Mouse (Mus musculus): ENCODE measurements around the gene Hmg20a. TPM values are rescaled to one million over a fixed set of nuclear protein-coding genes. Genes with fewer than 3 reads are reported as not detected.

Gene Hmg20a
- polyA plus RNA-seq, 1 experiment from 2014 or later = 86.3 TPM

DNA sequence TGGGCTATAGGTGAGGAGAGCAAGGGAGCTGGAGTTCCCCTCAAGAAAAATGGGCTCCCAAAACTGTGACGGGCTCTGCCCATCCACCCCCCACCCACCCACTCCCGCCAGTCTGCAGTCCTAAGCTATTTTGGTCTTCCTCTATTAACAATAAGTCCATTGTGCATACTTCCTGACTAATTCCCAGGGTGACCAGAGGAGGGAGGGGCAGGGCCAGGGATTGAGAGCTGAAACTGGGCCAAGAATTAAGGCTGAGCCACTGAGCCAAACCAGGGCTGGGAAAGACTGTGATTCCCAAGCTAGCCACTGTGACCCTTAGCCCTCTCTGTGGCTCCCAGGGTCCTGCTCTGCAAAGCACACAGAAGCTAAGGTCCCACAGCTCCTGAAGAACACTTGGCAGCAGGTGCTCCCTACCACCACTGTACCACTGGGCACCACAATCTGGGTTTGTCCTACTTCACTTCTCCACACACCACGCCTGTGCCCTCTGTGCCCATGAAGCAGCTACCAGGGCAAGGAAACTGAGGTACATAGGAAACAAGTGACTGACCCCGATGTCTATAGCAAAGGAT is 98.4 kb downstream of the Hmg20a start:
- no peak overlapping the region for H3K4me3 ChIP-seq (ENCODE audit: low read depth, low read length)
- no peaks in the 10 kb centered on the region for H3K36me3 ChIP-seq (ENCODE audit: control insufficient read depth, insufficient read depth, low read length)
- no peaks in the 10 kb centered on the region for H3K9me3 ChIP-seq (ENCODE audit: control insufficient read depth, low read length)
- H3K27me3 ChIP-seq (ENCODE audit: control insufficient read depth, insufficient read depth, low read length) = no peaks in the 10 kb centered on the region
- ATAC-seq (ENCODE audit: low read depth) = peak; percentile 24; the same call in 1 of the 2 replicates
- H3K27ac ChIP-seq (ENCODE audit: low read depth, low read length) = no peak overlapping the region
- H3K4me1 ChIP-seq (ENCODE audit: control insufficient read depth, insufficient read depth, low read length) = no peaks in the 10 kb centered on the region
- 60% methylated on average over 4 of the region's 4 CpGs for WGBS
- no peak overlapping the region for H3K9ac ChIP-seq (replicated peaks; ENCODE audit: low read depth, low read length)
- no peak overlapping the region for H3K4me2 ChIP-seq (ENCODE audit: low read depth, low read length)

GRCm38 (mm10) chr9:56522281-56522680 is 103.9 kb downstream of the Hmg20a start:
- Histone ChIP-seq H3K4me3 (ENCODE audit: low read depth, low read length) (no peak overlapping the region), H3K9me3 (ENCODE audit: control insufficient read depth, low read length) (no peaks in the 10 kb centered on the region), H3K27ac (ENCODE audit: low read depth, low read length) (no peak overlapping the region), H3K4me1 (ENCODE audit: control insufficient read depth, insufficient read depth, low read length) (no peaks in the 10 kb centered on the region), H3K27me3 (ENCODE audit: control insufficient read depth, insufficient read depth, low read length) (no peaks in the 10 kb centered on the region), H3K9ac (replicated peaks; ENCODE audit: low read depth, low read length) (no peak overlapping the region), H3K36me3 (ENCODE audit: control insufficient read depth, insufficient read depth, low read length) (no peaks in the 10 kb centered on the region), H3K4me2 (ENCODE audit: low read depth, low read length) (no peak overlapping the region)
- 50% methylated on average over 10 of the region's 10 CpGs for WGBS
- ATAC-seq (ENCODE audit: low read depth) = no peak

GRCm38 (mm10) chr9:56527951-56528350 is 109.5 kb downstream of the Hmg20a start:
- 92% methylated on average over 4 of the region's 4 CpGs for WGBS
- Histone ChIP-seq H3K36me3 (ENCODE audit: control insufficient read depth, insufficient read depth, low read length) (no peaks in the 10 kb centered on the region), H3K27me3 (ENCODE audit: control insufficient read depth, insufficient read depth, low read length) (no peaks in the 10 kb centered on the region), H3K9ac (replicated peaks; ENCODE audit: low read depth, low read length) (no peak overlapping the region), H3K9me3 (ENCODE audit: control insufficient read depth, low read length) (no peaks in the 10 kb centered on the region), H3K4me2 (ENCODE audit: low read depth, low read length) (no peak overlapping the region), H3K4me3 (ENCODE audit: low read depth, low read length) (no peak overlapping the region), H3K4me1 (ENCODE audit: control insufficient read depth, insufficient read depth, low read length) (no peaks in the 10 kb centered on the region), H3K27ac (ENCODE audit: low read depth, low read length) (no peak overlapping the region)
- no peak for ATAC-seq (ENCODE audit: low read depth)

GRCm38 (mm10) chr9:56531991-56532390 is 113.6 kb downstream of the Hmg20a start:
- Histone ChIP-seq H3K9me3 (ENCODE audit: control insufficient read depth, low read length) (no peaks in the 10 kb centered on the region), H3K9ac (replicated peaks; ENCODE audit: low read depth, low read length) (no peak overlapping the region), H3K4me3 (ENCODE audit: low read depth, low read length) (no peak overlapping the region), H3K4me2 (ENCODE audit: low read depth, low read length) (no peak overlapping the region), H3K27ac (ENCODE audit: low read depth, low read length) (no peak overlapping the region), H3K4me1 (ENCODE audit: control insufficient read depth, insufficient read depth, low read length) (no peaks in the 10 kb centered on the region), H3K36me3 (ENCODE audit: control insufficient read depth, insufficient read depth, low read length) (no peaks in the 10 kb centered on the region), H3K27me3 (ENCODE audit: control insufficient read depth, insufficient read depth, low read length) (no peaks in the 10 kb centered on the region)
- ATAC-seq (ENCODE audit: low read depth) = no peak

DNA sequence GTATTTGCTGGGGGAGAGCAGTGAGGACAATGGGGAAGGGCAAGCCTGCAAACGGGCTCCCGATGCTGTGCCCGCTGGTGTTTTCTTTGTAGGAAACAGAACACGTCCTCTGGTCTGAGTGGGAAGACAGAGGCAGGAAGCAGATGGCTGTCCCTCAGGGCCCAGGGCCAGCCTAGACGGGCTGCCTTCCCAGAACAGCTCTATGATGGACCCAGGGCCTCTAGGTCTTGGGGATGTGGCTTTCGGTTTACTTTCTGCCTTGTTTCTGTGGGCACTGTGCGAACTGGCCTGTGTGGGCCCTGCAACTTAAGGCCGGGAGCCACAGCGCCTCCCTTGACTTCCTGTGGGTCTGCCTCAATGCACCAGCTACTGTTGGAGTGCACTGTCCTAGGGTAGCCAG is 115.5 kb downstream of the Hmg20a start:
- H3K4me3 ChIP-seq (ENCODE audit: low read depth, low read length) = no peak overlapping the region
- H3K9ac ChIP-seq (replicated peaks; ENCODE audit: low read depth, low read length) = no peak overlapping the region
- no peaks in the 10 kb centered on the region for H3K4me1 ChIP-seq (ENCODE audit: control insufficient read depth, insufficient read depth, low read length)
- H3K9me3 ChIP-seq (ENCODE audit: control insufficient read depth, low read length) = no peaks in the 10 kb centered on the region
- H3K27me3 ChIP-seq (ENCODE audit: control insufficient read depth, insufficient read depth, low read length) = no peaks in the 10 kb centered on the region
- 56% methylated on average over 9 of the region's 9 CpGs for WGBS
- no peak overlapping the region for H3K4me2 ChIP-seq (ENCODE audit: low read depth, low read length)
- no peak overlapping the region for H3K27ac ChIP-seq (ENCODE audit: low read depth, low read length)
- H3K36me3 ChIP-seq (ENCODE audit: control insufficient read depth, insufficient read depth, low read length) = no peaks in the 10 kb centered on the region
- ATAC-seq (ENCODE audit: low read depth) = no peak

DNA sequence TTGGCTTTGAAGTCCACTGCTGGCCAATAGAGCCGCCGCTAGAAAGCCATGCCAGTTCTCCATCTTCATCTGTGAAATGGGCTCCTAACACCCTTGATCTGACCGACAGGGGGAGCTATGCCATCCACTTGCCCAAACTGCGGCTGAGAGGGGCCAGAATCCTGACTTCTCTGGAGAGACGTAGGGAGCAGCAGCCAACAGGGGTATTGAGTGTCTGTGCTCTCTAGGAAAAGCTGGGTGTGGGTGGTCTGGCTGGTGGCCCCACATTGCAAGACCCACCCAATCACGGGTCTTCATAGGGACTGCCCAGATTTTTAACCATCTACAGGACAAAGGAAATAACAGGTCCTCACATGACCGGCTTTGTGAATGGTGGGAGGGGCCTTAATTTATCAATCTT is 116.3 kb downstream of the Hmg20a start:
- no peaks in the 10 kb centered on the region for H3K27me3 ChIP-seq (ENCODE audit: control insufficient read depth, insufficient read depth, low read length)
- no peak overlapping the region for H3K4me2 ChIP-seq (ENCODE audit: low read depth, low read length)
- no peak overlapping the region for H3K27ac ChIP-seq (ENCODE audit: low read depth, low read length)
- 47% methylated on average over 7 of the region's 7 CpGs for WGBS
- H3K9ac ChIP-seq (replicated peaks; ENCODE audit: low read depth, low read length) = no peak overlapping the region
- H3K36me3 ChIP-seq (ENCODE audit: control insufficient read depth, insufficient read depth, low read length) = no peaks in the 10 kb centered on the region
- H3K4me1 ChIP-seq (ENCODE audit: control insufficient read depth, insufficient read depth, low read length) = 0 out of 2 replicates have a peak, but pooled peaks cover 4% of the 10 kb centered on the region
- H3K9me3 ChIP-seq (ENCODE audit: control insufficient read depth, low read length) = no peaks in the 10 kb centered on the region
- ATAC-seq (ENCODE audit: low read depth) = 0 out of 2 replicates have a peak, but pooled peaks have one; percentile 38
- H3K4me3 ChIP-seq (ENCODE audit: low read depth, low read length) = no peak overlapping the region

DNA sequence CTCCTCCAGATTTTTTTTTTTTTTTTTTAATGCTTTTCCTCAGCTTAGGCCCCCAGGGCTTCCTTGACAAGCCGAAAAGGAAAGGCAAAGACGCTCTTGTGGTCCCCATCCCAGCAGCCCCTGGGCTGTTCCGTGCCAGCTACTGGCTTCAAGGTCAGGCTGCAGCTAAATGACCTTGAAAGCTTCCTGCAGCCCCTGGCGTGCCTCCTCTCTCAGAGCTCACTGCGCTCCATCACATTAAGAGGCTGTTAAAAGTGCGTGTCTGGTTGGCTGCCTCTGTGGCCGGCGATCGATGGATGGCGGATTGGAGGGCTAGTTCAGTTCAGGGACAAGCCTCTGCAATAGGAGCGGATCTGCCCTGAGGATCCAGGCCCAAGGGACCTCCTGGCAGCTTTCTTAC is 117.0 kb downstream of the Hmg20a start:
- H3K4me2 ChIP-seq (ENCODE audit: low read depth, low read length) = peak overlapping the region; percentile 23
- peak; percentile 67 for ATAC-seq (ENCODE audit: low read depth)
- H3K27ac ChIP-seq (ENCODE audit: low read depth, low read length) = peak overlapping the region; percentile 52; the same call in 1 of the 2 replicates
- H3K36me3 ChIP-seq (ENCODE audit: control insufficient read depth, insufficient read depth, low read length) = no peaks in the 10 kb centered on the region
- 0 out of 2 replicates have a peak, but pooled peaks cover 8% of the 10 kb centered on the region for H3K4me1 ChIP-seq (ENCODE audit: control insufficient read depth, insufficient read depth, low read length)
- H3K9me3 ChIP-seq (ENCODE audit: control insufficient read depth, low read length) = no peaks in the 10 kb centered on the region
- no peak overlapping the region for H3K4me3 ChIP-seq (ENCODE audit: low read depth, low read length)
- WGBS = 9% methylated on average over 11 of the region's 11 CpGs
- H3K9ac ChIP-seq (replicated peaks; ENCODE audit: low read depth, low read length) = no peak overlapping the region
- H3K27me3 ChIP-seq (ENCODE audit: control insufficient read depth, insufficient read depth, low read length) = no peaks in the 10 kb centered on the region

DNA sequence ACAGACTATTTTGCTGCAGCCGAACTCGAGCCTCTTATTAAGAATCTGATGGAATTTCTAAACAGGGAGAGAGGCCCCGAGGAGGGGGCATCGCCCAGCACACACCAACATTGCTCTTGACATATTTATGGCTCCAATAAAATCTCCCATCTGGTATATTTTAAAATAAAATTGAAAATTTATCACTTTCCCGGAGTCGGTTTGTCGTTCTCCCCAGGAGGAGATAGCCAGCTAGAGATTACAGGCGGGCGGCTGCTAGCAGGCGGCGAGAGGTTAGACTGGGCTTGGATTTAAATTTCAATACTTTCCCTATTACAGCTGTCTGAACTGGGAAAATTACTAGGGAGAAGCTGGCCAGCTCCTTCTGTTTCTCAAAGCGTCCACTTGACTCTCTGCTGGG is 121.6 kb downstream of the Hmg20a start:
- Histone ChIP-seq H3K27me3 (ENCODE audit: control insufficient read depth, insufficient read depth, low read length) (no peaks in the 10 kb centered on the region), H3K27ac (ENCODE audit: low read depth, low read length) (peak overlapping the region; percentile 45; the same call in 1 of the 2 replicates)

DNA sequence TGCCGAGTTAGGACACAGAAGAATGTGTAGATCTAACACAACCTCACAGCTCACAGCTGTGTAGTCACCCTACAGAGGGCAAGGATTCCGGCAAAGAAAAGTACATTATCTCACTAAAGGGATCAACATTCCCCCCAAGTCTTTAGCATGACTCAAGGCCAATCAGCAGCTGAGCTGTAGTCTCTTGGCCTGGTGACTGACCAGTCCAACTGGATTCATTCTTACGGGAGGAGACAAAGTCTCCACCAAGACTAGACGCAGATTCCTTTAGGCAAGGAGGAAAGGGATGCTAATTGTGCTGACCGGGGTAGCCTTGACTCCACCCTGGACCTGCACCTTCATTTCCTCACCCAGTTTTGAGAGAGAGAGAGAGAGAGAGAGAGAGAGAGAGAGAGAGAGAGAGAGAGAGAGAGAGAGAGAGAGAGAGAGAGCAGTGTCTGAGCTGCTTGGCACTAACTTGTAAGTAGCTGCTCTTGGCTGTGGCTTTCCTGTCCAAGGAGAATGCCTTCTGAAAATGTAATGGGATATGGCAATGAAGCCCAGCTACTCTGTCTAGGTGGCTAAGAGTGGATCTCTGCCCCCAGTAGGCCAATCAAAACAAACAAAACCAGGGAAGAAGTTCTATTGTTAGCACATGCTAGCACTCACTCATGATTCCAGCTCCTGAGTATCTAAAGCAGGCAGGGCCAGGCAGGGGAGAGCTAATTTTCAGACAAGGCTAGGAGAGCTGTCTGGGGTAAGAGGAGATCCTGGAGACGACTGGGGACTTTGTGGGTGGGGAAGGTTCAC is 126.5 kb downstream of the Hmg20a start:
- Histone ChIP-seq H3K9ac (replicated peaks; ENCODE audit: low read depth, low read length) (no peak overlapping the region), H3K4me1 (ENCODE audit: control insufficient read depth, insufficient read depth, low read length) (0 out of 2 replicates have a peak, but pooled peaks cover 2% of the 10 kb centered on the region), H3K27ac (ENCODE audit: low read depth, low read length) (no peak overlapping the region), H3K4me3 (ENCODE audit: low read depth, low read length) (no peak overlapping the region), H3K27me3 (ENCODE audit: control insufficient read depth, insufficient read depth, low read length) (no peaks in the 10 kb centered on the region), H3K36me3 (ENCODE audit: control insufficient read depth, insufficient read depth, low read length) (no peaks in the 10 kb centered on the region), H3K4me2 (ENCODE audit: low read depth, low read length) (no peak overlapping the region), H3K9me3 (ENCODE audit: control insufficient read depth, low read length) (no peaks in the 10 kb centered on the region)
- no peak for ATAC-seq (ENCODE audit: low read depth)
- WGBS = 76% methylated on average over 6 of the region's 6 CpGs

More for the DNA sequence above, 121.6 kb downstream of the Hmg20a start:
- Histone ChIP-seq H3K4me2 (ENCODE audit: low read depth, low read length) (no peak overlapping the region), H3K4me1 (ENCODE audit: control insufficient read depth, insufficient read depth, low read length) (0 out of 2 replicates have a peak, but pooled peaks cover 8% of the 10 kb centered on the region), H3K4me3 (ENCODE audit: low read depth, low read length) (no peak overlapping the region), H3K36me3 (ENCODE audit: control insufficient read depth, insufficient read depth, low read length) (no peaks in the 10 kb centered on the region), H3K9ac (replicated peaks; ENCODE audit: low read depth, low read length) (0 out of 2 replicates have a peak overlapping the region, but pooled peaks have one; percentile 17), H3K9me3 (ENCODE audit: control insufficient read depth, low read length) (no peaks in the 10 kb centered on the region)
- 38% methylated on average over 12 of the region's 12 CpGs for WGBS
- 0 out of 2 replicates have a peak, but pooled peaks have one; percentile 31 for ATAC-seq (ENCODE audit: low read depth)

All from neural tube, embryonic 14.5 days (tissue).